Mouse (Mus musculus) A20 (cell line): ENCODE measurements around the gene Fmod.

Experiments
- DNase-seq: peaks from one replicate; pipeline ENCODE4 v3.0.0-alpha.2; 2011; ENCODE audit warnings: low read depth, low spot score

Gene Fmod

GRCm38 (mm10) chr1:134075532-134075931 is 38.5 kb downstream of the Fmod start:
- no peak for DNase-seq

- DNase-seq = no peak
Measured at GRCm38 (mm10) chr1:134076789-134077188, 39.7 kb downstream of the Fmod start.

- peak; percentile 73 for DNase-seq
Measured at GRCm38 (mm10) chr1:134077389-134078060, 40.5 kb downstream of the Fmod start.

GRCm38 (mm10) chr1:134078061-134078795 is 41.2 kb downstream of the Fmod start:
- peak; percentile 67 for DNase-seq

- DNase-seq = peak; percentile 96
Measured at GRCm38 (mm10) chr1:134078802-134079476, 41.9 kb downstream of the Fmod start, which contains the start of gene Btg2. Btg2 (minus strand) TSS chr1:134079120.

GRCm38 (mm10) chr1:134079477-134080163 is 42.6 kb downstream of the Fmod start:
- peak; percentile 35 for DNase-seq

- no peak for DNase-seq
Measured at GRCm38 (mm10) chr1:134080406-134080805, 43.4 kb downstream of the Fmod start.

GRCm38 (mm10) chr1:134080881-134081450 is 43.9 kb downstream of the Fmod start:
- DNase-seq = no peak

GRCm38 (mm10) chr1:134082987-134083516 is 46.0 kb downstream of the Fmod start:
- DNase-seq = no peak

- DNase-seq = no peak
Measured at GRCm38 (mm10) chr1:134083676-134084075, 46.6 kb downstream of the Fmod start.

GRCm38 (mm10) chr1:134084128-134084527 is 47.1 kb downstream of the Fmod start:
- DNase-seq = no peak

- no peak for DNase-seq
Measured at GRCm38 (mm10) chr1:134086017-134086416, 49.0 kb downstream of the Fmod start.

- no peak for DNase-seq
Measured at GRCm38 (mm10) chr1:134086811-134087398, 49.9 kb downstream of the Fmod start.

- DNase-seq = no peak
Measured at GRCm38 (mm10) chr1:134089074-134089473, 52.0 kb downstream of the Fmod start.

GRCm38 (mm10) chr1:134091851-134092250 is 54.8 kb downstream of the Fmod start:
- DNase-seq = no peak

GRCm38 (mm10) chr1:134092368-134092767 is 55.3 kb downstream of the Fmod start:
- no peak for DNase-seq

GRCm38 (mm10) chr1:134092852-134093770 is 56.1 kb downstream of the Fmod start:
- DNase-seq = peak; percentile 95

GRCm38 (mm10) chr1:134093771-134094526 is 56.9 kb downstream of the Fmod start:
- peak; percentile 85 for DNase-seq

- DNase-seq = peak; percentile 74
Measured at GRCm38 (mm10) chr1:134095033-134095612, 58.1 kb downstream of the Fmod start.
